Mouse (Mus musculus) spleen, postnatal 4 days (tissue): Measurements from ENCODE around the gene Gid8.
A peak's percentile ranks its signal among the peaks of the same experiment; 100 is the strongest.

ENCODE experiments used
- DNase-seq, 2 experiments: peaks; one replicate each; pipeline ENCODE4 v3.0.0; 2022; ENCODE audit warnings: low spot score in 2 of 2

The Gid8 gene

GRCm38 (mm10) chr2:180709923-180710272, at the start of gene Gid8, which contains the start of gene Dido1:
Gene Gid8 (plus strand): TSS chr2:180710117.
Gene Dido1 (minus strand): TSS chr2:180709999.
- DNase-seq: peak; percentile 94 to 96

DNA sequence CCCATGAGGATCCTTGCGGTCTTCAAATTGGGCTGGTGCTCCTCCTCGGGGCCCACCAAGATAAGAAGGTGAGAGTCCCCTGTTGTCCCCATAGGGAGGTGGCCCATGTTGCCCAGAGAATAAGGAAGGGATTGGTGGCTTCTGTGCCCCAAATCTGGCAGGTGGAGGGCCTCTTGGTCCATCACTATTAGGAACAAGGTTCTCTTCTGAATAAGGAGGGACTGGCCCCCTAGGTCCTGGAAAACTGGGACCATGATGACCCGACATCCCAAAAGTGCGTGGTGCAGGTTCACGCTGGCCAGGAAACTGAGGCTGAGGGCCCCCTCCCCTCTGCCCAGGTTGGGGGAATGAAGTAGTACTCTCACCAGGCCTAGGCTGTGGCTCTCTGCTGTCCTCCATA, 49.4 kb upstream of the Gid8 start:
- no peak for DNase-seq

DNA sequence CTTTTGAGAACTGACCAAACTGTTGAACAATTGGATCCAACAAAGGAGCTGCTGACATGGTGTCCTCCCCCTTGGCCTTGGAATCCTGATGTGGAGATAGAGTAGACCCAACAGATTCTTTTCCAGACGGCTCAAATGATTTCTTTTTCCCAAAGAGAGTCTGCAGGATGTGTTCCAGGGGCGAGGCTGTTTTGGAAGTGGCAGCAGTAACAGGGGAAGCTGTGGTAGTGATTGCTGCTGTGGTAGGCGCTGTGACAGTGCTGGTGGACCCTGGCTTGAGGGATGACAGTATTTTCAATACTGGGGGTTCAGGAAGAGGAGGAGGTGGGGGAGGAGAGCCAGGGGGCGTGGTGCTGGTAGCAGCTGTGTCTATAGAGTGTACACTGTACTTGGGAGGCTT, 47.9 kb upstream of the Gid8 start:
- no peak for DNase-seq

DNA sequence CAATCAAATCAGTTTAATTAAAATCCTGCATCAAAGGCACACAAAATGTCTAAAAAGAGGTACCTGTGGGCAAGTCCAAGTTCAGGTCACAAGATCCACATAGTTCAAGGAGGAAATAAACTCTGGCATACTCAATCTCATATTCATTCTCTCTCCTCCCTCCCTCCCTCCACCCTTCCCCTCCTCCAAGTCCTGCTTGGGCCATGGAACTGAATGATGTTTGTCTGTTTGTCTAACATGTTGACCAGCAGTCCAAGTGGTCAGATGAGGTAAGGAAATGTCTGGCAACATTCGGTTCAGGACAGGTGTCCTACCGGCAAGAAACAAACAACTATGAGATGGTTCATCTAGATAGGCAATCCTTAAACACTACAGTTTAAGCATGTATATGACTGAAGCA, 33.2 kb upstream of the Gid8 start:
- DNase-seq: no peak

GRCm38 (mm10) chr2:180678609-180679140, 31.2 kb upstream of the Gid8 start:
- DNase-seq: peak; percentile 72 to 84

DNA sequence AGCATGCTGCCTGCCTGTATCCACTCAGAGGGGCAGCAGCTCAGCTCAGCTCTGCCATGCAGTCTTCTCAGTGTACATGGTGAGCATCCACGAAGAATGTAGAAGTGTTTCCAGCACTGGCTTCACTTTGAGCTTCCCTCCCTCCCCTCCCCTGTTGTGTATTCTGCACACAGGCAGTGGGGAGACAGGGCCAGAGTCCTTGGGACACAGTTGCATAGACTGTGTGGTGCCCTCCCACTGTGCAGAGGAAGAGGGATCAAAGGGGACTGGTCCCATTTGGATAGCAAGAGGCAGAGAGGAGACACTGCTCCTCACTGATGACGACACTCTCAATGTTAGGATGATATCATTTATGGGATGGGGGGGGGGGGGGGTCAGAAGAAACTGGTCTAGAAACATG, 28.7 kb upstream of the Gid8 start:
- no peak for DNase-seq

- DNase-seq: peak in 1 of 2 experiments; percentile 28
These were observed 26.4 kb upstream of the Gid8 start for GRCm38 (mm10) chr2:180683524-180683923.

DNA sequence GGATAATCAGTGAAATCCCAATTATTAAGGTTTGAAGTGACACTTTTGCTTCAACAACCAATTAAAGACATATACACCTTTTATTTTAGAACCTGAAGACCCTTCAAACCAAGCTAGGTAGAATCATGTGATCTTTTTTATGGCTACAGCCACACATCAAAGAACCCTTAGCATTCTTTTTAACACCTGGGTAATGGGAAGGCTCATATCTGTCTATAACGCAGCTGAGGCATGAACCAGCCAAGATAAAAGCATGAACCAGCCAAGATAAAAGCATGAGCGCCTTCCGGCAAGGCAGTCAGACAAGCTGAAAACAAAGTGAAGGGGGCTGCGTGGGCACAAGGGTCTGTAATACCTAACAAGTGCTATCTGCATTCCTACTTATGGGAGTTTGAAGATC, 25.9 kb upstream of the Gid8 start:
- no peak for DNase-seq

- no peak for DNase-seq
These were observed 20.1 kb upstream of the Gid8 start for GRCm38 (mm10) chr2:180689841-180690240.

- no peak for DNase-seq
These were observed 17.3 kb upstream of the Gid8 start for GRCm38 (mm10) chr2:180692630-180693029.

GRCm38 (mm10) chr2:180695176-180695575, 14.7 kb upstream of the Gid8 start:
- no peak for DNase-seq

DNA sequence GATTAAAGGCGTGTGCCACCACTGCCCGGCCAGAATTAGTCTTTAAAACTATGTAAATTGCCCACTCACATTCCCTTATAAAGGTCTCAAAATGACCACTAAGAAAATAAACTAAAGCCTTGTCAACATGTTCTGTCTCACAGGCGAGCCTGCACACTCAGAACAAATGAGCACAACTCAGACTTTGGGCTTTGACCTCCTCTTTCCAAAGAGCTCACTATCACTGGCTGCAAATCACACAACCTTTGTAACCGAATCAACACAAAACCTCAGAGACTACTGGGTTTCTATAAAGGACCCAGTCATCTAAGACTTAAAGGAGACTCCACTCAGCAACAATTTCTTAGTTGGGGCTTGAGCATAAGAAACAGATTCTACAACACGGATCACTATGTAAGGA, 9.5 kb upstream of the Gid8 start:
- no peak for DNase-seq

DNA sequence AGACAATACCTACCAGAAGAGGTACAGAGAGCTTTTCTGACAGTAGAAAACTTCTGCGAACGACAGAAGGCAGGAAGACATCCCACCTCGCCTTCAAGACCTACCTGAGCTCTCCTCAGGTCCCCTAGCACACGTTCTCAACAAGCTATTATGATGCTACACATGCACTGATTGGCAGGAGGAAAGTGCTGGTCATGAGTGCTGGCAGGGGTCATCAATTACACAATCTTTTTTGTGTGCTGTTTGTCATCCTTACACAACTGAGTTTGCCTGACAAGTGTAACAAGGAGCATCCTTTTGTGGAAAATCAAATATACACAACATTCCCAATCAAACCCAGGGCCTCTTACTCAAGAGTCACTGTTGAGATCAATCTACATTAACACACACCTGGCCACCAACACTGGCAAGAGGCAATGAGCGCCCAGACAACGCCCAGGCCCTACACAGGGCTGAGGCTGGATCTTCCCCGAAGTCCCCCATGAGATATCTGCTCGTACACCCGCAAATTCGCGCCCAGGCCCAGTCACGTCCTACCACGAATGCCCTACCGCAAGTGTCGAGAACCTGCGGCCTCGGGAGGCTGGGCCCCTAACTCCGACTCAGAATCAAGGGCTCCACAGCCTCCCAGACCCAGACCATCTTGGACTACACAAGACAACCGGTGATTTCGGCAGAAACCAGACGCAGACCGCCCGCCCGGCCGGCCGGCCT, 8.7 kb upstream of the Gid8 start:
- peak in 1 of 2 experiments; percentile 54 for DNase-seq

GRCm38 (mm10) chr2:180701767-180702621, 7.9 kb upstream of the Gid8 start:
- DNase-seq: peak; percentile 92 to 97

DNA sequence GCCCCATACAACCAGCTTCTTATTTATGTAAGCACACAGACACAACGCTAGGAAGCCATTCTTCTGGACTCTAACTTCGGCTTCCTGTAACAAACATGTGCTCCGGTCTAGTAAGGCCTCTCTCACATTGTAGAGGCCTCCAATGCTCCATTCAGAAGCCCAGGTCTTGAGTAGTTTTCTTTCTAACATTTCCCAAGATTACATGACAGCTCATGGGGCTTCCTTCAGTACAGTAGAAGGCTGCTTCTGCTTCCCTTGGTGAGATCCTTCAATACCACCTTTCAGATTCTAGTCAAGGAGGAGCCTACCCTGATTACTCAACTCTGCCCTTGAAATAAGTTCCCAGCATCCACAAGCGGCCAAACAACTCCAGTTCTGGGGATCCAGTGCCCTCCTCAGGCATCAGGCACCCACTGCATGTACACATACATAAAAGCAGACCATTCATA, 7.2 kb upstream of the Gid8 start:
- DNase-seq: no peak

- no peak for DNase-seq
These were observed 6.7 kb upstream of the Gid8 start for GRCm38 (mm10) chr2:180703175-180703574.

- no peak for DNase-seq
These were observed 6.1 kb upstream of the Gid8 start for GRCm38 (mm10) chr2:180703645-180704359.

DNA sequence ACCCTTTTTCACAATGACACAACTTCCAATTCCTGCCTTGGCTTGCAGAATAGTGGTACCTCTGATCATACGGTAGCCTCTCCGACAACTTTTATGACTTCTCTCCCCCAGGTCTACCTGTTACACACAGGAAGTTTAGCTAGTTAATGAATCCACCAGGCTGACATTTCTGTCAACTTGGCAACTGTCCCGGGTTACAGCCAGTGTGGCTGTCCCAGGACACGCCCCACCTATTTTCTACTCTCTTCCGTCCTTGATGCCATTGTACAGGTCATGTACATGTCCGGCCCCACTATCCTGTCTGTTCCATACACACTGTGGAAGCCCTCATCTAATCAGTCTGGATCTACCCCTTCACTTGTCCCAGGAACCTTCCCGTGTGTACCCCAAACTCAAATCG, 5.3 kb upstream of the Gid8 start:
- DNase-seq: no peak

GRCm38 (mm10) chr2:180705066-180705465, 4.9 kb upstream of the Gid8 start:
- no peak for DNase-seq

GRCm38 (mm10) chr2:180705975-180706374, 3.9 kb upstream of the Gid8 start:
- no peak for DNase-seq

DNA sequence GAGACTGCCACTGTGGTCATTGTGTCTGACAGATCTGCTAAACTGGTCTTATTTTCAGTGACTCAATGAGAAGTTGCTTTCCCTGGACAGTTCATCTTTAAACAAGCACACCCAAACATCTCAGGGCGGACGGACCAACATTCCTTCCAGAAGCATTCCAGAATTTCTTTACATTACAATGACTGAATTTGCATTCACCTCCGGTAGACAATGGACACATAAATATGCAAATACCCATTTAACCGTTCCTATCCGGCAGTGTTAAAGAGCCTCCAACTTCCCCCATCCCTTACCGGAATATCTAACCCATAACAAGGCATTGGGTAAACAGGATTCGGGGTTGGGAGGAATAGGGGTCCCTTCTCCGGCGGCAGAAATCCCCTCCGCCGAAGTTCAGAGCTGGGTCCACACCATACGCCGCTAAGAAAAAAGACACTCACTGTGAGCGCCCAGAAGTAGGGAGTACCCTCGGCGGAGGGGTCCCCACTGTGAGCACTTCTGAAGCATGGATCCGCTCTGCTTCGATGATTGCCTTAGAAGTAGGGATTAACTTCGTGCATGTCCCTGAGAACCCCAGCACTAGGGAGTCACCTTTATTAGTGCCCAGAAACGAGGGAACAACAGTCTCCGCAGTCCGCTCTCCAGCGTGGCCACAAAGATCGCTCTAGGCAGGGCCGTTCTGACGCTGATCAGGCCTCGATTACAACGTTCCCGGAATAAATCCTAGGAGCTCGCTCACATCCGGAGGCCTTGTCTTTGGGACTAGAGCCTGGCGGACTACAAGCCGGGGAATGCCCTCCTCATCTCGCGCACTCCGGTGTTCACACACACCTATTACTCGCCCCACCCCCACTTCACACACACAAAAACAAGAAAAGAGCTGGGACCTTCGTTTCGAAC, 644 bp upstream of the Gid8 start:
- no peak for DNase-seq
